Mouse (Mus musculus) forebrain, embryonic 16.5 days (tissue): ENCODE results near the gene Cox4i1. TPM values are rescaled to one million over a fixed set of nuclear protein-coding genes. Genes with fewer than 3 reads are reported as not detected.

Source experiments
- ATAC-seq: fragments of 200-750 bp; cut with Nextera tagmentation; 2 replicates; pipeline ENCODE4 v1.8.0; 2017; ENCODE audit warnings: mild to moderate bottlenecking, moderate library complexity
- H3K27ac ChIP-seq: fragments of 300-500 bp; sonication (generic); 2 replicates; pipeline ENCODE4 v1.5.1; 2014; ENCODE audit warnings: low read length, control low read depth
- H3K27me3 ChIP-seq: fragments of 300-500 bp; sonication (generic); replicated peaks from 2 replicates; pipeline ENCODE4 v1.6.1; 2014; ENCODE audit warnings: low read length; ENCODE audit not compliant: control insufficient read depth, insufficient read depth
- H3K36me3 ChIP-seq: fragments of 300-500 bp; sonication (generic); 2 replicates; pipeline ENCODE4 v1.6.1; 2014; ENCODE audit not compliant: control insufficient read depth, insufficient read depth
- H3K4me1 ChIP-seq: fragments of 300-500 bp; sonication (generic); replicated peaks from 2 replicates; pipeline ENCODE4 v1.6.1; 2014; ENCODE audit warnings: low read length; ENCODE audit not compliant: control insufficient read depth, insufficient read depth
- H3K4me2 ChIP-seq: fragments of 300-500 bp; sonication (generic); 2 replicates; pipeline ENCODE4 v1.6.1; 2014; ENCODE audit warnings: mild to moderate bottlenecking, low read length, control low read depth
- H3K4me3 ChIP-seq: fragments of 300-500 bp; sonication (generic); replicated peaks from 2 replicates; pipeline ENCODE4 v1.5.1; 2014; ENCODE audit warnings: mild to moderate bottlenecking, low read length, control low read depth
- H3K9ac ChIP-seq: fragments of 300-500 bp; sonication (generic); replicated peaks from 2 replicates; pipeline ENCODE4 v1.6.1; 2014; ENCODE audit warnings: low read depth, low read length, control low read depth
- H3K9me3 ChIP-seq: fragments of 300-500 bp; sonication (generic); 2 replicates; pipeline ENCODE4 v1.6.1; 2016; ENCODE audit warnings: low read length; ENCODE audit not compliant: control insufficient read depth
- WGBS: fragments of 180-500 bp; shearing (Covaris S2); extraction: QIAGEN DNeasy Blood & Tissue Kit; methylation state at CpG from one replicate; pipeline ENCODE4 v1.1.7; 2014; 5-methylcytosine and 5-hydroxymethylcytosine counted together
- polyA plus RNA-seq: library from polyadenylated mRNA; unstranded; fragments of >200 nt; fragmentation: Nextera tagmentation; extraction: Ambion mirVana; gene quantifications from 2 replicates; pipeline ENCODE4 v1.2.1, GENCODE M21; 2015

Gene Cox4i1
- polyA plus RNA-seq, 1 experiment from 2014 or later, result 953 TPM

- Histone ChIP-seq H3K4me3 (no peak overlapping the region), H3K27me3 (peaks cover 14% of the 10 kb centered on the region), H3K36me3 (no peaks in the 10 kb centered on the region), H3K4me1 (peaks cover 8% of the 10 kb centered on the region), H3K9ac (no peak overlapping the region), H3K9me3 (no peaks in the 10 kb centered on the region), H3K4me2 (no peak overlapping the region), H3K27ac (no peak overlapping the region)
- 69% methylated on average over 21 of the region's 21 CpGs for WGBS
- no peak for ATAC-seq
These were observed 36.3 kb upstream of the Cox4i1 start for GRCm38 (mm10) chr8:120631441-120632375.

GRCm38 (mm10) chr8:120632969-120633664 lies 34.9 kb upstream of the Cox4i1 start:
- Histone ChIP-seq H3K4me2 (peak overlapping the region; percentile 97), H3K36me3 (no peaks in the 10 kb centered on the region), H3K27me3 (peaks cover 17% of the 10 kb centered on the region), H3K4me1 (peaks cover 8% of the 10 kb centered on the region), H3K27ac (no peak overlapping the region), H3K4me3 (peak overlapping the region; percentile 64), H3K9ac (peak overlapping the region; percentile 70), H3K9me3 (no peaks in the 10 kb centered on the region)
- 34% methylated on average over 17 of the region's 17 CpGs for WGBS
- ATAC-seq, result 0 out of 2 replicates have a peak, but pooled peaks have one; percentile 7

GRCm38 (mm10) chr8:120633665-120634271 lies 34.3 kb upstream of the Cox4i1 start:
- H3K27ac ChIP-seq, result no peak overlapping the region
- H3K4me2 ChIP-seq, result peak overlapping the region; percentile 97
- H3K4me3 ChIP-seq, result peak overlapping the region; percentile 64
- no peaks in the 10 kb centered on the region for H3K36me3 ChIP-seq
- peak; percentile 25; the same call in 1 of the 2 replicates for ATAC-seq
- peaks cover 8% of the 10 kb centered on the region for H3K4me1 ChIP-seq
- H3K27me3 ChIP-seq, result peaks cover 17% of the 10 kb centered on the region
- 1% methylated on average over 44 of the region's 44 CpGs for WGBS
- H3K9ac ChIP-seq, result peak overlapping the region; percentile 70
- no peaks in the 10 kb centered on the region for H3K9me3 ChIP-seq

- Histone ChIP-seq H3K4me3 (peak overlapping the region; percentile 64), H3K9me3 (no peaks in the 10 kb centered on the region), H3K27ac (no peak overlapping the region), H3K4me1 (peaks cover 8% of the 10 kb centered on the region), H3K36me3 (no peaks in the 10 kb centered on the region), H3K27me3 (peaks cover 17% of the 10 kb centered on the region), H3K9ac (peak overlapping the region; percentile 70), H3K4me2 (peak overlapping the region; percentile 97)
- ATAC-seq, result peak; percentile 57
- under 1% methylated on average over 39 of the region's 42 CpGs for WGBS
These were observed 33.6 kb upstream of the Cox4i1 start for GRCm38 (mm10) chr8:120634329-120634839.

- H3K4me3 ChIP-seq, result no peak overlapping the region
- WGBS, result 20% methylated on average over 8 of the region's 8 CpGs
- H3K36me3 ChIP-seq, result no peaks in the 10 kb centered on the region
- H3K9ac ChIP-seq, result no peak overlapping the region
- no peak for ATAC-seq
- peaks cover 6% of the 10 kb centered on the region for H3K4me1 ChIP-seq
- H3K27ac ChIP-seq, result no peak overlapping the region
- no peak overlapping the region for H3K4me2 ChIP-seq
- peaks cover 3% of the 10 kb centered on the region; the same call in 1 of the 2 replicates for H3K27me3 ChIP-seq
- no peaks in the 10 kb centered on the region for H3K9me3 ChIP-seq
These were observed 26.8 kb upstream of the Cox4i1 start for GRCm38 (mm10) chr8:120641245-120641644.

- H3K27me3 ChIP-seq, result no peaks in the 10 kb centered on the region
- H3K9me3 ChIP-seq, result no peaks in the 10 kb centered on the region
- no peaks in the 10 kb centered on the region for H3K36me3 ChIP-seq
- H3K27ac ChIP-seq, result no peak overlapping the region
- H3K4me1 ChIP-seq, result peaks cover 6% of the 10 kb centered on the region
- H3K9ac ChIP-seq, result no peak overlapping the region
- H3K4me2 ChIP-seq, result no peak overlapping the region
- ATAC-seq, result no peak
- 76% methylated on average over 10 of the region's 10 CpGs for WGBS
- no peak overlapping the region for H3K4me3 ChIP-seq
These were observed 25.9 kb upstream of the Cox4i1 start for GRCm38 (mm10) chr8:120642031-120642662.

- Histone ChIP-seq H3K4me2 (no peak overlapping the region), H3K4me3 (no peak overlapping the region), H3K27me3 (no peaks in the 10 kb centered on the region), H3K9ac (no peak overlapping the region), H3K4me1 (peaks cover 6% of the 10 kb centered on the region), H3K36me3 (no peaks in the 10 kb centered on the region), H3K9me3 (no peaks in the 10 kb centered on the region), H3K27ac (no peak overlapping the region; the same call in 1 of the 2 replicates)
- peak; percentile 71 for ATAC-seq
- WGBS, result 37% methylated on average over 7 of the region's 7 CpGs
These were observed 23.4 kb upstream of the Cox4i1 start for GRCm38 (mm10) chr8:120644663-120645062.

- no peak for ATAC-seq
- H3K4me3 ChIP-seq, result no peak within 1 kb of the TSS
- 27% methylated on average over 7 of the region's 7 CpGs for WGBS
- no peak within 1 kb of the TSS for H3K4me2 ChIP-seq
- H3K27me3 ChIP-seq, result no peaks in the 10 kb centered on the region
- no peaks in the 10 kb centered on the region for H3K9me3 ChIP-seq
- H3K27ac ChIP-seq, result no peak within 1 kb of the TSS
- no peak within 1 kb of the TSS for H3K9ac ChIP-seq
- H3K36me3 ChIP-seq, result no peaks in the 10 kb centered on the region
- H3K4me1 ChIP-seq, result peaks cover 6% of the 10 kb centered on the region
These were observed 20.5 kb upstream of the Cox4i1 start, which contains the start of gene 1190005I06Rik for GRCm38 (mm10) chr8:120647532-120647931. TSS of gene 1190005I06Rik (minus strand) at chr8:120647632.
